Mouse (Mus musculus) right cerebral cortex, postnatal 4 days (tissue): ENCODE results near the gene Dock2.

Experiments used
- DNase-seq: peaks from one replicate; pipeline ENCODE4 v3.0.0-alpha.2; 2022

The Dock2 gene

GRCm38 (mm10) chr11:34763739-34764361 is 19.8 kb downstream of the Dock2 start:
- no peak for DNase-seq

DNA sequence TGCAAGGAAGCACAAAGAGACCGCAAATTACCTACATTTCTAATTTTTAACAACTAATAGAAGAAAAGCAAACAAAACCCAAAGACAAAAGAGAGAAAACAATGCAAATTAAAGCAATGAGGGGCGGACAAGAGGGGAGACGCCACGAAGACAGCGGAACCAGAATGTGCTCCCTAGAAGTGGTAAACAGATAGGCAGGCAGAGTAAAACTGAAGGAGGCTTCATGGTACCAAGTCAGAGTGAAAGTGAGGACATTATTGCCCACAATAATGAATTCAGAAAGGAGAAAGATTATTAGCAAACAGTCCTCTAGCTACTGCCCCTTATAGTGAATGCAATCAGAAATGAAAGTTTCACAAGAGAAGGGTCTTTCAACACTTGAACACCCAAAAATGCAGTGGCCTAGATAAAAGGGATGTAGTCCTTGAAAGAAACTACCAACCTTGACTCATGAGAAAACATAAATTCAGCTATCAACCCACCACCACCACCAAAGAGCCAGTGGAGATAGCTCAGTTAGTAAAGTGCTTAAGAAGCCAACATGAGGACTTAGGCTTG is 21.0 kb downstream of the Dock2 start:
- no peak for DNase-seq

- no peak for DNase-seq
Observed at GRCm38 (mm10) chr11:34762125-34762524, 21.6 kb downstream of the Dock2 start.

DNA sequence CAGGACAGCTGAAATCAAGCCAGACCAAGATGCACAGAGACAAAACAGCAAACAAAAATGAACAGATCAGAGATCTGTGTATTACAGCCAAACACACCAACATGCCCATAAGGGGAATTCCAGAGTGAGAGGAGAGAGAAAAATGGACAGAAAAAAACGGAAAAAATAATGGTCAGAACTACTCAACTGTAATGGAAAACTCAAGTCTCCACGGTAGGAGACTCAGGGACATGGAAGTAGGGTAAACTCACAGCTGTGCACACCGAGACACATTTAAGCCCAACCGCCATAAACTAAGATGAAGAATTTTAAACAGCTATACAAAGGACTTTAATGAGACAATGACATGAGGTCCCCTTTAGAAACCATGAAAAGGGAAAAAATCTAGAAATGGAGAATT is 24.1 kb downstream of the Dock2 start:
- DNase-seq = no peak

DNA sequence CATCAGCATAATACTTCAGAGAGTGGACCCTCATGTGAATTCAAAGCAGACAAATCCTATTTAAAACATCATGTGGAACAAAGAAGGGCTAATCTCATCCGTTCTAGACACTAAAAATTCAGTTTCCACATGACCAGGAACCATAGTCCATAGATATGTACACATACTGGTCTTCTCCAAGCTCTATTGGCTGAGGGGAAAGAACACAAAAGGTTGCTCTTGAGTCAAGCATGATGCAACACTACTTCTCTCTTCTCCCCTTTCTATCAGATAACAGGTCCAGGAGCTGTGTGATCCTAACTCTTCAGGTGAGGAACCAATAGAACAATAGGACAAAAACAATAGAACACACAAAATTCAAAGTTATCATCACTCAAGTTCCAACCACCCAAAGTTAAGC is 42.6 kb downstream of the Dock2 start:
- no peak for DNase-seq

DNA sequence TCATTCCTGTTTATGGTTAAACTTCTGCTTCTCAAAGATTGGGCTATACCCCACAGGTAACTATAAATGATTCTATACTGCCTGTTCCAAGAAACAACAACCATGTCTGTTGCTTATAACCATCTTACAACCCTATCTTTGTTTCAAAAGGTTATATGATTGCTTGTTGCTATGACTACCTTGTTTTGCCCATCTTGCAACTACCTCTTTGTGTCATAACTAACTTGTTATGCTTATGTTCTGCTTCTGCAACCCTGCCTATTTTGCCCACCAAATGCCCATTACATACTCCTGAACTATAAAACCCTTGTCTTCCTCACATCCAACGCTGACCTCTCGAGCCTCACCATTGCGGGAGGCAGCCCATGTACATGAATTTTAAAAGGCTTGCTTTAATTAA is 43.9 kb downstream of the Dock2 start:
- no peak for DNase-seq

DNA sequence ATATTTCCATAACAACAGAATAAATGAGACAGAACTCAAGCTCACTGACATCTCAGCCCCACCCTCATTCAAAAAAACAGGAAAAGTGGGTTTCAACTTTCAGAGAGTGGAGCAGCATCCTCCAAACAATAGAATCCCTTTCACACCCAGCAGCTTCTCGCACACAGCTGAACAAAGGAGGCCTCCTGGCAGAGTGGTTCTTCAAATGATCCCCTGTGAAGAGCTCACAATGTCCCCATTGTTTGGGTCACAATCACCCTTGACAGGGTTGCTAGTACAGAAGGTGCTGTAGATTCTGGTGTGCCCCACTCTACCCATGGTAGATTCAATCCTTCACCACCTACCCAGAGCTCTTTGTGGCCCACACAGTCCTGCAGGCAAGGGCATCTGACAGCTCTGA is 44.7 kb downstream of the Dock2 start:
- DNase-seq = no peak

DNA sequence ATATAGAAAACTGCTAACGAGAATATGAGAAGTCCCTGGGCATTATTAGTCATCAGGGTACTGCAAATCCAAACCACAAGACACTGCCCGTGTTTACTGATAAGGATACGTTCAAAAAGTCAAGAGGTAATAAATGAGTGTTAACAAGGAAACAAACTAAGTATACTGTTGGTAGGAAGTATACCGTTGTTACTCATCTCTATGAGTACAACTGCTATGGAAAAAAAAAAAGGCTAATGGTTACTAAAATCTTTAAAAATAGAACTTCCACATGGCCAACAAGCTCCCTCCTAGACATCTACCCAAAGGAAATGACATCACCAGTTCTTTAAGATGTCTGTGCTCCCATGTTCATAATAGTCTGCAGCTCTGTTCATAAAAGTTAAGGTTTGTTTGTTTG is 46.5 kb downstream of the Dock2 start:
- no peak for DNase-seq

DNA sequence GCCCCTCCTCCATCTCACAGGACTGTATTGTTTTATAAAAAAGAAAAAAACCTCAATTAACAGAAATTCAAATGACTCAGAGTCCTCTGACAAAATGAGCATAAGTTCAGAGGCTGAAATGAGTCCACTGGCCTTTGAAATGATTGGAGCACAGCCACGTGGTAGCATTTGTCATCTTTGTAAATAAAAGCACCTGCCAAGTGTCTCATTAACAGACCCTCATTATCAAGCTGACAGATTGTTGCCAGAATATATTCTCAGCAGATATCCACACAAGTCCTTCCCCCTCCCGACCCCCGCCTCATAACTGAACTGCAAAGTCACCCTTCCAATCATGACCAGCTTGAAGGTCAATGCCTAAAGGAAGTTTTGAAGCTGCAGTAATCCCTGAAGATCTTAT is 49.7 kb downstream of the Dock2 start:
- DNase-seq = no peak

GRCm38 (mm10) chr11:34727467-34727866 is 56.2 kb downstream of the Dock2 start:
- no peak for DNase-seq

GRCm38 (mm10) chr11:34726699-34727347 is 56.9 kb downstream of the Dock2 start:
- no peak for DNase-seq

DNA sequence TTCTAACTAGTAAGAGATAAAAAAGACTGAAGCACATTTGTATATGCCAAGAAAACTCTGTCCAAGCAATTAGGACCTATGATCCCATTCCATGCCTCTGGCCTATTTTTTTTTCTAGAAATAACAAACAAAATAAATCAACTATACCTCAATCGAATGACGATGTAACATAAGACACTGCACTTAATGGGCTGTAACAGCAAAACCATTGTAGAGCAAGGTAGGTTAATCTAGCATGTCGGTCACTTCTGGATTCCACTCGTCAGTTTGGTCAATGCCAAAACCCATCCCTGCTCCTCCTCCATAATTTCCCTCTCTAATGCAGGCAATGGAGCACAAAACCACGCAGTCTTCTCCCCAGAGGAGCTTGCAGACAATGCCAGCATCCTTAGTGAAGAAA is 70.3 kb downstream of the Dock2 start:
- DNase-seq = no peak

DNA sequence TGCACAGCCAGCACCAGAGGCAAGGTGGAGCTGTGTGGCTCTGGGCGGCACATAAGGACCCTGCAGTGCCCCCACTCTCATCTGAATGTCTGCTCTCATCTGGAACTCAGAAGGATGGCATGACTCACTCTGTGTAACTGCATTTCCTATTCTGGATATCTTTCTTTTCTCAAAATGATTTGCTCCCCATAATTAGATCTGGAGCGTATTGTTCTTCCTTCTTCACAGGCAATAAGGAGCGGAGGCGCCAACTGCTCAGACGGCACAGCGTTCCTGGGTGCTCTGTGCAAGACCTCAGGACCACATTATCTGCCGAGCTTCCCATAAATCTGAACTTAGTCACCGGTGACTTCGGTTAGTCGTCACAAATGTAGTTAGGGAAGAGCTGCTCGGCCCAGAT is 75.4 kb downstream of the Dock2 start:
- no peak for DNase-seq

DNA sequence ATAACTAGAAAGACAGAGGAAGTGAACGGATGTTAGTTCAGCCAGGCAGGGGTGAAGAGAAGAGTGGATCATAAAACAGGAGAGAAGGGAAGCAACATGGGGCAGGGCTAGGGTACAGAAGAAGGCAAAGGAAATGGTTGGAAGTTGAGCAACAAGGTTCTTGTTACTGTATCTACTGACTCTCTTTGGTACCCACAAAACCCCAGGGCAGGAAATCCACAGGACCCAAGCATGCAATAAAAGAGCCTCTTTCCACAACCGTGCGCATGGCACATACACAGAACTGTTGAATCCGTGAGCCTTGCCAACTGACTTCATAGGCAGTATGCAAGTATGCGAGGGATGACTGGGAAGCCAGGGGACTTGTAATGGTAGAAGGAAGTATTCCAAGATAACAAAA is 76.3 kb downstream of the Dock2 start:
- DNase-seq = no peak

DNA sequence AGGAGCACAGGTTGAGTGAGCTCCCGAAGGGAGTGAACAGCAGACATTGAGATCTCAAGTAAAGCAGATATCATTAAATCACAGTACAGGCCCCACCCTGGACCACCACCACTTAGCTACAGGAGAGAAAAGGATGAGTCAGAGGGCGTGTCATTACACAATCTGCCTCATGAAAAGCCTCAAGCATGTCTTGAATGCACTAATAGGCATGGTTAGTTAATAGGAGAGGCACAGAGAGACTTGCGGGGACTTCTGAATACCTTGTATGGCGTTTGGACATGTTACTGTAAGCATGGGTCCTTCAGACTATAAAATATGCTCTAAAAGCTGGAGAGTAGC is 78.6 kb downstream of the Dock2 start:
- no peak for DNase-seq

GRCm38 (mm10) chr11:34704384-34705107 is 79.1 kb downstream of the Dock2 start:
- DNase-seq = no peak

DNA sequence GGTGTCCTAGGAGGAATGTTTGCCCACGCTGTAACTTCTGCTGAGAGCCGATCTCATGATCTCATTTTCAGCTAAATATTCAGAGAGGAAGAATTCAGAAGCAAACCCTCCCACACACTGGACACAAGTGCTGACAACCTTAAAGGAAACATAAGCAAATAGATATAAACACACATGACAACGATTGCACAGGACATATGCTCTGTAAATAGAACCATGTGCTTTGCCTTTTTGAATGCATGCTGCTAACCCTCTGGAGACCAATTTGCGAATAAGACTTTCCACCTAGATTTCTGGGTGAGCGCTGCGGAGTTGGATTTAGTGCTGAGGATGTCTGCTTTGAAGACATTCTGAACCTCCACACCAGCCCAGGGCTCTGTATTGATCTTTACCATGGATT is 79.8 kb downstream of the Dock2 start:
- no peak for DNase-seq

DNA sequence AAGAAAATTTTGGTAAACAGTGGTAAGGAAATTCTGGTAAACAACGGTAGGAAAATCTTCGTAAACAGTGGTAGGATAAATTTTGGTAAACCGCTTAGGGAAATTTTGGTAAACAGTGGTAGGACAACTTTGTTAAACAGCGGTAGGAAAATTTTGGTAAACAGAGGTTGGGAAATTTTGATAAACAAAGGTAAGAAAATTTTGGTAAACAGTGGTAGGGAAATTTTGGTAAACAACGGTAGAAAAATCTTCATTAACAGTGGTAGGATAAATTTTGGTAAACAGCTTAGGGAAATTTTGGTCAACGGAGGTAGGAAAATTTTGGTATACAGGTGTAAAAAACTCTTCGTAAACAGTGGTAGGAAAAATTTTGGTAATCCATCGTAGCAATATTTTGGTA is 101.9 kb downstream of the Dock2 start:
- DNase-seq = no peak

GRCm38 (mm10) chr11:34544631-34545030 is 239.1 kb downstream of the Dock2 start:
- DNase-seq = no peak

- no peak for DNase-seq
Observed at GRCm38 (mm10) chr11:34532131-34532530, 251.6 kb downstream of the Dock2 start.

DNA sequence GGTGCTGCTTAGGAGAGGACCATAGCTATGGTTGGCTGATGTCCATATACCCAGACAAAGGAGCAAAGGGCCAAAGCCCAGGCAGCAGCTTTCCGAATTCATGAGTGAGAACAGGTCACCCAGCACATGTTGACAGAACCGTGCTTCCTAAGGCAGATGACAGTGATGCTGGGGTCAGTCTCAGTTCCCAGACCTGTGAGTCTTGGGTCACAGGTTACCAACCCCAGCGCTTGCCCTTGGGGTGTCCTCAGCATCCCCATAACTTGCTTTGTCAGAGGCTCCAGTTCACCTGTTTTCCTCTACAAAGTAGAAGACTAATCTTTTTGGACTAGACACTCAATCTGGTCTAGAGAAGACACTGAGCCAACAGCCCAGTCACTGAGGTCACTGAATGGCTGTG is 252.7 kb downstream of the Dock2 start:
- DNase-seq = no peak

DNA sequence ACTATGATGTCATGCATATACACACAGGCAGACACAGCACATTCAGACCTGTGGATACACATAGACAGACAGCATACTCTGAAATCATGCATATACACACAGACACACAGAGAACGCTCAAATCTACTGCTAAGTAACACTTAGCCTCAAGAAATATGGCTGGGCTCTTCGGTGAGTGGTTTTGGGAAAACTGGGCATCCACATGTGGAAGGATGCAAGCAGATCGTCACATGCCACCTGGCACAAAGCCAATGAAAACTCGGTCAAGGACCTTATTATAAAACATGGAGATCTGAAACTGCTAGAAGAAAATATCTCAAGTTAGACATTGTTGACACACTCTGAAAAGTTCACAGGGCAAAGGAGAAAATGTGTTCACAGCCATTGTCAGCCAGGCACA is 255.7 kb downstream of the Dock2 start:
- no peak for DNase-seq

DNA sequence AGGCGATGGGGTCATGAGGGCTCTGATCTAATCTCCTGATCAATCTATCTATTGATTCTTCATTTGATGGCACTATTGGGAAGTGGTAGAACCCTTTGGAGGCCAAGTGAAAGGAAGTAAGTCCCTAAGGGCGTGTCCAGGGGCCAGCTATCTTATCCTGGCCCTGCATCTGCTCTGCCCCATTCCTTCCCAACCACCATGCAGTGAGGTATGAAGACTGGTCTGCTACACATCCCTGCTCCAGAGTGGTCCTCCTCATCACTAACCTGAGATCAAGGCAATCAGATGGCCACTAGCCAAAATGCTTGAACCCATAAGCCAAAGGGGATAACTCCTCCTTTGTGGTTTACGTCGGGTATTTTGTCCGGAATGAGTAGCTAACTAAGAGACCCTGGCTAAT is 256.5 kb downstream of the Dock2 start:
- no peak for DNase-seq
